In the genomic region with DNA sequence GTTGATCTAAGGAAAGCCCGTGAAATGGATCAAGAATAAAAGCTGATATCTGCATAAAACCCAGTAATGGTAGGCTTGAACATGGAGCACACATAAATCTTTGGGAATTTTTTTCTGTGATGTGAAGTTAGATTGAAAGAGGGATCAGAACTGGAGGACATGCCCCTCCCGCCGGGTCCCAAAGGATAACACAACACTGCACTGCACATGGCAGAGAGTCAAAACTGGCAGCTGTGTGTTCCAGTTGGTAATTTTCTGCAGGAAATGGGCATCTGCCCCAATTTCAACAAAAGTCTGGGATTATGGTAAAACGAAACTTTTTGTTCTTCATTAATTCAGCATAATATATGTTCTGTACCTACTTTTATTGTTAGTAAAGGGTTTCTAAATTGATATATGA, we compare ENCODE assay signal across 20 mouse cellular contexts.
DNase-seq lines count a peak whose midpoint lies in the region; ATAC-seq lines count a peak whose summit lies in the region.
"Had no signal": no experiment of that assay in that cellular context is flagged by ENCODE, and none has a peak within 500 bp of the region (broad histone marks: within the 10 kb centered on the region; RNA-seq: fewer than 3 reads in every experiment).

No protein-coding gene starts in this region.

- WGBS in forebrain, embryonic 13.5 days, result 84% methylated on average over 4 of the region's 4 CpGs
- WGBS in forebrain, embryonic 10.5 days, result 88% methylated on average over 4 of the region's 4 CpGs

- H3K4me1 ChIP-seq in forebrain, embryonic 13.5 days, result peaks cover 9% of the 10 kb centered on the region
- H3K4me1 ChIP-seq in forebrain, embryonic 10.5 days, result peaks cover 10% of the 10 kb centered on the region
- H3K4me1 ChIP-seq: heart, embryonic 10.5 days; limb, embryonic 13.5 days had no signal

- no peak for DNase-seq in forebrain, embryonic 10.5 days (ENCODE audit: extremely low spot score, low spot score)
- peak; percentile 14 for DNase-seq in layer of hippocampus, adult 11-12 months (ENCODE audit: low spot score)
- DNase-seq in layer of hippocampus, adult 9-10 months (ENCODE audit: low spot score), result no peak
- peak; percentile 44 to 60 for DNase-seq in right cerebral cortex, postnatal 10 days (ENCODE audit: low spot score in 2 of 2)
- no peak for DNase-seq in right cerebral cortex, adult 2 months (ENCODE audit: low spot score in 2 of 2)
- DNase-seq: adrenal gland, adult 2 months; B cell, adult 2 months; cerebellum, postnatal 36 days; kidney, adult 2 months; kidney, postnatal 10 days; lung, postnatal 14 days had no signal

- H3K36me3 ChIP-seq in forebrain, embryonic 13.5 days (ENCODE audit: poor library complexity, severe bottlenecking), result no peaks in the 10 kb centered on the region
- no peaks in the 10 kb centered on the region for H3K36me3 ChIP-seq in forebrain, embryonic 10.5 days (replicated peaks)
- H3K36me3 ChIP-seq: heart, embryonic 10.5 days; hindbrain, embryonic 12.5 days; limb, embryonic 13.5 days had no signal

- no peaks in the 10 kb centered on the region for H3K27me3 ChIP-seq in forebrain, embryonic 13.5 days
- no peaks in the 10 kb centered on the region for H3K27me3 ChIP-seq in forebrain, embryonic 10.5 days (ENCODE audit: poor library complexity, severe bottlenecking)
- H3K27me3 ChIP-seq: hindbrain, embryonic 12.5 days; limb, embryonic 13.5 days had no signal

- no peak overlapping the region for H3K9ac ChIP-seq in forebrain, embryonic 13.5 days
- H3K9ac ChIP-seq: hindbrain, embryonic 12.5 days; limb, embryonic 13.5 days; liver, embryonic 14.5 days had no signal

- 0 out of 2 replicates have a peak, but pooled peaks have one; percentile 41 for ATAC-seq in forebrain, embryonic 13.5 days
- no peak for ATAC-seq in CD4-positive, CD25-positive, alpha-beta regulatory T cell, adult 4 months
- ATAC-seq: inflammation-experienced regulatory T-cells, adult 6 months; midbrain, embryonic 16.5 days had no signal

- no peak overlapping the region for H3K4me2 ChIP-seq in forebrain, embryonic 13.5 days
- H3K4me2 ChIP-seq: hindbrain, embryonic 12.5 days; limb, embryonic 13.5 days had no signal

- H3K4me3 ChIP-seq in forebrain, embryonic 13.5 days, result no peak overlapping the region
- H3K4me3 ChIP-seq in forebrain, embryonic 10.5 days, result no peak overlapping the region
- H3K4me3 ChIP-seq: heart, embryonic 10.5 days; hindbrain, embryonic 12.5 days; layer of hippocampus, adult 2 months; limb, embryonic 13.5 days had no signal

- no peak overlapping the region for H3K27ac ChIP-seq in forebrain, embryonic 13.5 days
- no peak overlapping the region for H3K27ac ChIP-seq in forebrain, embryonic 10.5 days
- H3K27ac ChIP-seq: heart, embryonic 10.5 days; hindbrain, embryonic 12.5 days; layer of hippocampus, adult 2 months; limb, embryonic 13.5 days; liver, embryonic 14.5 days had no signal

- no peaks in the 10 kb centered on the region for H3K9me3 ChIP-seq in forebrain, embryonic 13.5 days (replicated peaks)
- H3K9me3 ChIP-seq in forebrain, embryonic 10.5 days, result no peaks in the 10 kb centered on the region
- H3K9me3 ChIP-seq: heart, embryonic 10.5 days; hindbrain, embryonic 12.5 days; limb, embryonic 13.5 days had no signal

Comparison
In these comparisons a context has a peak if more than half of its experiments do, and no peak if none do; other contexts are left out.
1. DNase-seq: peak in layer of hippocampus, adult 11-12 months (single experiment) and right cerebral cortex, postnatal 10 days (2 of 2); none in forebrain, embryonic 10.5 days (single experiment), layer of hippocampus, adult 9-10 months (single experiment) and right cerebral cortex, adult 2 months (0 of 2).